Mouse (Mus musculus) frontal cortex, postnatal 10 days (tissue): ENCODE measurements around the gene Vps13a.
"Not testable (repeated sequence)": the region's sequence is repeated elsewhere in the genome, so short reads cannot be mapped to it uniquely, and the experiment has no call there.

Experiments used
- DNase-seq, 2 experiments: peaks; one replicate each; pipeline ENCODE4 v3.0.0; 2022; ENCODE audit warnings: low spot score in 2 of 2, mixed read lengths in 1 of 2

Vps13a gene

GRCm38 (mm10) chr19:16757439-16757838, 23.3 kb downstream of the Vps13a start:
- DNase-seq = not testable (repeated sequence)

- DNase-seq = no peak
These were observed 24.9 kb downstream of the Vps13a start for GRCm38 (mm10) chr19:16755854-16756253.

GRCm38 (mm10) chr19:16755226-16755625, 25.5 kb downstream of the Vps13a start:
- DNase-seq = no peak

DNA sequence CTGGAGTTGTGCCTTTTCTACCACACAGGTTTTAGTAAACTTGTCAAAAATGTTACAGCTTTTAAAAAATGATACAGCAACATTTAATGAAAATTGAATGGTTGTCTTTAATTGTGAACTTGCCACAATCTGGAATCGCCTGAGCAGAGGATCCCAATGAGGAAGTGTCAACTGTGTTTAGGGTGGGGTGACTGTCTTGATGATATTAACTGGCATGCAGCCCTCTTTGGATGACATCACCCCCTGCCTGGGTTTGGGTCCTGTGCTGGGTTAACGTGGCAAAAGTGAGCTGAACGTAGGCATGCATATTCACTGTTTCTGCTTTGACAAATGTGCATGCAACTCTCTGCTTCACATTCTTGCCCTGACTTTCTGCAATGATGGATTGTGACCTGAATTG, 27.6 kb downstream of the Vps13a start:
- no peak for DNase-seq

DNA sequence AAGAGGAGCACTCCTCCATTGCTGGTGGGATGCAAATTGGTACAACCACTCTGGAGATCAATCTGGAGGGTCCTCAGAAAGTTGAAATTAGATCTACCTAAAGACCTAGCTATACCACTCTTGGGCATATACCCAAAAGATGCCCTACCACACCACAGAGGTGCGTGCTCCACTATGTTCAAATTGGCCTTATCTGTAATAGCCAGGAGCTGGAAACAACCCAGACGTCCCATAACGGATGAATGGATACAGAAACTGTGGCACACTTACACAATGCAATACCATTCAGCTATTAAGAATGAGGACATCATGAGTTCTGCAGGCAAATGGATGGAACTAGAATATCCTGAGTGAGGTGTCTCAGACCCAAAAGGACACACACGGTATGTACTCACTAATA, 43.9 kb downstream of the Vps13a start:
- DNase-seq = no peak

DNA sequence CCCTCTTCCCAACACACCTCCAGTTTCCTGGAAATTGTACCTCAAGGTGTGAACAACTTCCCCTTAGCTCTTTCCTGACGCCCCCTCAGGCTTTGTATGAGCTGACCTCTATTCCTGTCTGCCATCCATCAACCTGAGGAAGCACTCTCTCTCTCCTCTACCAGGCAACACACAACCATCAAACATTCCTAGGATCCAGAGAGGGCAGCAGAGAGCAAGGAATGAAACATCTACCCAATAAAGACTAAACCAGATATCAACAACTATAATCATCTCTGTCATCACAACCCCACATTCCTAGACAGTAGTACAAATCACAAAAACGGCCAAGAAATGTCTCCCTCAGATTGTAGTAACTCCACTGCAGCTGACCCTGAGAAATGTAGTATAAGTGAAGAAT, 52.0 kb downstream of the Vps13a start:
- DNase-seq = no peak

GRCm38 (mm10) chr19:16715249-16715648, 65.5 kb downstream of the Vps13a start:
- no peak for DNase-seq

- no peak for DNase-seq
These were observed 78.9 kb downstream of the Vps13a start for GRCm38 (mm10) chr19:16701790-16702189.

DNA sequence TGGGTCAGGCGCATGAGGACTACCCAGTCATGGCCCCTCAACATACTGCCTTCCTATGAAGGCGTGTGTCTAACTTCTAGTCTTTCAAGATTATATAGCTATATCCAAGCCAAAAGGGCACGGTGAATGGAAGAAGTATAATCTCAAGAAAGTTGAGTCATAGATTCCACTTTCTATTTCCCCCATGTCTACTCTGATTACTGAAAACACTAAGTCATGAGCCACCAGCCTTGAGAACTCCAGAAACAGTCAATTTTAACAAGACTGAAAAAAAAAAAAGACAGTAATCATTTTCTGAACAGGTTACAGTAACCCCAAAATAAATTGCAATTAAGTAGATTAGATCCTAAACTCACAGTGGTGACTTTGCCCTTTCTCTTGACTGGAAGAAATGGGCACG, 95.8 kb downstream of the Vps13a start:
- DNase-seq = no peak

- no peak for DNase-seq
These were observed 96.5 kb downstream of the Vps13a start for GRCm38 (mm10) chr19:16684210-16684609.

DNA sequence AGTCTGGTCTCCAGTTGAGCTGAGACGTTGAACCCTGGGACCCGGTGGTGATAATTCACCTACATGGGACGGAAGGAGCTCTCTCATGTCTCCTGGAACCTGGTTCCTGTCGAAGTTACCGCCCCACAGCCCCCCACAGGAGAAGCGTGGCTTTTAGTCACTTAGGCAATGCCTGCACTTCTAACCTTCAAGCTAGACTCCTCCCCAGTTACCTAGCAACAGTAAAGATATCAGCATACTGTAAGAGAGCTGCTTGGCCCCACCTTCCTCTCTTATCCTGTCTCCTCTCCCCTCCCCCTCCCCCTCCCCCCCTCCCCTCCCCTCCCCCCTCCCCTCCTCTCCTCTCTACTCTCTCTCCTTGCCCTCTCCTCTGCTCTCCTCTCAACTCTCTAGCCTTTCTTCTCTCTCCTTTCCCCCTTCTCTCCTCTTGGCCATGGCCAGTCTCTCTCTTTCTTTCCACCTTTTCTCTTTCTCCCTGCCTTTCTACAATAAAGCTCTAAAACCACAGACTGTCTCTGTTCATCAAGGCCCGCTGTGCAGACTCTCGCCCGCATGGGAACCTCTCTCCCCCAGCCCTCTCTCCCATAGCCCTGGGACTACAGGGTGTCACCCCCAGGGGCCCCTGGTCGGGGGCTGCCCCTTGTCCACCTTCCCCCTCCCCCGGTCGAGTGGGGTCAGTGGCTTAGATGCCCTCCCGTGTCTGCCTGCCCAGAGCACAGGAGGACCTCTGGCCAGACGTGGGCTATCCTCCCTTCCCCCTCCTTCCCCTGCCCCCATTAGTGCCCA, 154.9 kb downstream of the Vps13a start:
- DNase-seq = no peak

DNA sequence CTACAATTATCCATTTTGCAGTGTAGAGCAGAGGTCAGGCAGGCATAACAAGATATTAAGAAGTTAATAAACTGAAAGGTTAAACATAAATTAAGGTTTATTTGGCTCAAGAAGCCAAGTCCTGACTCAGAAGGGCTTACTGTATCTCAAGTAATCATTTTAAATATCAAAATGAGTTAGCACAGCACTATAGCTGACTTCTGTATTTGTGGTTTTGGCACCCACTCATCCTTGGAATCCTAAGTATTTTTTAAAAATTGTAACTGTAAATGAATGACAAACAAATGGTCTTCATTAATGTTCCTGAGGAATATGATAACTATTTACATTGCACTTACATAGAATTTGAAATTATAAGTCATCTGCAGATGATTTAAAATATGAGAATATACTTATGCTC, 155.7 kb downstream of the Vps13a start:
- DNase-seq = no peak

DNA sequence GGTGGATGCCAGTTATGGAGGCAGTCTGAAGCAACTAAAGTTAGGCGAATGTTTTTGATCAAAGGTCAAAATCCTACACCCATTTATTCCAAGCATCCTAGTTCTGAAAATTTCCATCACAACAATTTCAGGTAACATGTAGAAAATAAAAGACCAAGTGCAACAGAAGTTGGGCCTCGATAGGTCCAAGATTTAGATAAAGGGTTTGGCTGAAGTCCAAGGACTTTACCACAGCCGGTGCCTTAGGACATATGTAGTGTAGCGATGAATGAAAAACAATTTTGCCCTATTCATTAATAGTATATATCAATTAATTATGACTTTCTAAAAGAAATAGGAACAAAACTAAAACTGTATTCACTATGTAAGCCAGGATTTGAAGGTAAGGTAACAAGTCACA, 157.6 kb downstream of the Vps13a start:
- DNase-seq = no peak

DNA sequence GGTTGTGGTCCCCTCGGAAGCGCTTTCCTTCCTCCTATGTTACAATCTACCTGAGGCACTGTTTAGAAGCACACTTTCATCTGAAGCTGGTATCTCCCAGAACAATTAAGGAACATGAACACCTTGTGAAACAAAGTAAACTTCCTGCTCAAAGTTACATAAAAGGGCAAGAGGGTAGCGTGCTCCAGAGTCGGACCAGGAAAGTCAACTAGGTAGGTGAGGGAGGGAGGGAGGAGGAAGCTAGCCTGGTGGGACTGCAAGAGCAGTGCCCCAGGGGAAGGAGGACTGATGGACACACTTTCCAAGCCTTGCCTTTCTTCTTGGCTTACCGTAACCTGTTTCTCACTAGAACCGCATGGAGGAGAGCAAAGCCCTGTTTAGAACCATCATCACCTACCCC, 173.1 kb downstream of the Vps13a start:
- no peak for DNase-seq

DNA sequence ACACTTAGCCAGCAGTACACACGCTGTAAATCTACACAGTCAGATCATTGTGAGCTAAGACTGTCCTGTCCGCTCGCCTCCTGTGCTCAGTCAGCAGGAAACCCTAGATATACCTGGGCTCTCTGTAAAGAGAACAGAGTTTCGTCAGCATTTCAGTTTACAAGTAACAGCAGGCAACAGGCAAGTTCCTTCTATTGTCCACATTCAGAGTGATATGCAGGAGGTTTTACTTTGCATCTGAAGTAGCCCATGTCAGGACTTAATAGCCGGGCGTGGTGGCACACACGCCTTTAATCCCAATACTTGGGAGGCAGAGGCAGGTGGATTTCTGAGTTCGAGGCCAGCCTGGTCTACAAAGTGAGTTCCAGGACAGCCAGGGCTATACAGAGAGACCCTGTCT, 178.7 kb downstream of the Vps13a start:
- no peak for DNase-seq

- peak; percentile 18 to 65 for DNase-seq
These were observed 181.3 kb downstream of the Vps13a start for GRCm38 (mm10) chr19:16599298-16599970.

DNA sequence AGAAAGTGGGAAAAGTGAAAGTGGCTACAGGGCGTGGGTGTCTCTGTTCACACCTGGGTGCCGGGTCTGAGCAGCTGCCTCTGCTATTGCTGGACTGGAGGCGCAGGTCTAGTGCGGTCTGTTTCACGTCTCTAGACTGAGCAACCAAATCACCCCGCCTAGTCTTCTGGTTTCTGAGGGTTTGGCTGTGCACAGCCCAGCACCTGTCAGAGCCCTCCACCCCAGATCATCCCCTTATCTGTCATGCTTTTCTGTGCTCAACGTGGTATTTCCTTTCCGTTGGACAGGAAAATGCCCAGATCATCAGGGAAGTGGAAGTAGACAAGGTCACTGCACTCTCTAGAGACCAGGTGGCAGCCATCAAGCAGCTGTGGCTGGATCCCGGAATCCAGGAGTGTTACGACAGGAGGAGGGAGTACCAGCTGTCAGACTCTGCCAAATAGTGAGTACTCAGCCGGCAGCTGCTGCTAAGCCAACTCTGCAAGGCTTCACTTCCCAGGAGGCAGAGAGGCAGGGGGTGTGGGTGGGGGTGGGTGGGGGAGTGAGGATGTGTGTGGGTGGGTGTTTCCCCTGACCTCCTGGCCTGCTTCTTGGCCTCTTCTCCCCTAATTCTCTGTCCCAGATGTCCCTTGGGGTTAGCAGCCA, 182.0 kb downstream of the Vps13a start:
- no peak for DNase-seq

DNA sequence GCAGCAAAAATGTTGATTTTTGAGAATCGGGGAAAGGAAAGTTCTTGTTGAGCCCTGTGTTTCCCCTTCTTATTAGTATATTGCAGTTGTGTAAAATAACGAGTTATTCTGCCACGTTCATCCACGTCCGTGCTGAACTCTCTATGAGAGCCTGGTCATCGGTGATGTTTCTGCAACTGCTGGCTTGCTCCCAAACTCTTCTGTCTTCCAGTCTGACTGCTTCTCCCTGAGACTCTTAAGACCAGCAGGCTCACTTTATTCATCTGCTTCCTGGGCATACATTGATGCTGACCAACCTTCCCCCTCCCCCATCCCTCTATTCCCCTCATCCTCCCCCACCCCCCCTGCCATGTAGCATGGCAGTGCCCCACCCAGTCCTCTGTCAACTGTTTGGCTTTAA, 183.5 kb downstream of the Vps13a start:
- DNase-seq = no peak

DNA sequence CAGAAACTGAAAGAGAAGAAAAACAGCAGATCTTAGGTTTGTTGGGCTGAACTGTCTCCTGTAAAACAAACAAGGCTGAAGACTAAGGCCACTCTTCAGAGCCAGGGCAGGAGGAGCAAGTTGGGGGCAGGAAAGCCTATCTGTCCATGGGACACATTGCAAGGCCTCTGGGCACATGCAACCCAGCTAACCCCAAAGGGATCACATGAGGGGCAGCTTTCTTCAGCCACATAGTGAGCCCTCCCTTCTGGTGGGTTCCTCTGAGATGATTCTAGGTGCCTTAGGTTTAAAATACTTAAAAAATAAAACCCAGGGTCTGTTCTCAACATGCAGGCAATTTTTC, 186.8 kb downstream of the Vps13a start:
- DNase-seq = no peak

- no peak for DNase-seq
These were observed 187.3 kb downstream of the Vps13a start for GRCm38 (mm10) chr19:16593256-16593974.

DNA sequence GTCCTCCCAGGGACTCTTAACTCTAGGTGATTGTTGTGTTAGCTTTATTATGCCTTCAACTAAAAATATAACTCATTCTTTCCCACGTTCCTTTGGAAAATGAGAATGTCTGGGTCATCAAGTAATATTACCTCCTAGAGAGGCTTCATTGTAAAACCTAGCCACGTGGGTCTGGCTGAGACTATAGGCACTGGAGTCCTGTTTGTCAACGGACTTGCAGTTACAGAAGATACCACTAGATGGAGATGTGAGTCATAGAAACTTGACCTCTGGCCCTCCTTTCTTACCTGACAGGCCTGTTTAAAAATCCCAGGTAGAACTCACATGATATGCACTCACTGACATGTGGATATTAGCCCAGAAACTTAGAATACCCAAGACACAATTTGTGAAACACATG, 195.4 kb downstream of the Vps13a start:
- no peak for DNase-seq

DNA sequence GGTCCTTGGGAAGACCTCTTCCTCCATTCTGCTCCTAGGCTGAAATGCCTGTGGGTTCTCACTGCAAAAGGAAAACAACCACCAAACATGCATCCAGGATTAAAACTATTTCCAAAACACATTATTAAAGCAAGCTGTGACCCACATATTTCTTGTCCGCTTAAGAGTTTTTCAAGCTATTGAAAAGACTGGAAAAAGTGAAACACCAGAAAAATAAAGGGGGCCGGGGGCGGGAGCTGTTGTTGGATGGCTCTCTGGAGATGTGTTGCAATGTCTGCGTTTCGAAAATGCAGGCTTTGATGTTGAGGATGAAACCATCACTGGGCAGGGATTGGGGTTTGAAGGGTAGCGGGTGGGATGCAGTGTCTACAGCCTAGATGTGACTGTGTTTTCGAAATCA, 196.2 kb downstream of the Vps13a start:
- DNase-seq = no peak
